Mouse (Mus musculus) layer of hippocampus, adult 6 months (tissue): ENCODE data around the gene Stambp. TPM values are rescaled to one million over a fixed set of nuclear protein-coding genes. Genes with fewer than 3 reads are reported as not detected.

ENCODE experiments used
- long read RNA-seq, 2 experiments: library from polyadenylated mRNA; unstranded; transcript quantifications; one replicate each; pipeline ENCODE4 v2.0.0; 2019 to 2020
- polyA plus RNA-seq: library from polyadenylated mRNA; unstranded; fragments of <200 nt; fragmentation: Nextera tagmentation; gene quantifications from 2 replicates; pipeline ENCODE4 v1.2.3, GENCODE M21; 2021

The Stambp gene
- 38.7 and 41.2 TPM in 2 replicates for polyA plus RNA-seq
- long read RNA-seq, experiment 1, transcript Stambp-201 (10 exons, 2,364 nt) = major isoform, 73 of 94 reads
- long read RNA-seq, experiment 1, partial matches to known transcripts = 18 of 94 reads
- long read RNA-seq, experiment 1, other reads (novel, unspliced or antisense) = 2 of 94 reads
- long read RNA-seq, experiment 2, transcript Stambp-201 (10 exons, 2,364 nt) = major isoform, 301 of 326 reads
- long read RNA-seq, experiment 2, transcript Stambp-207 (10 exons, 2,152 nt) = minor isoform, 5 of 326 reads
- long read RNA-seq, experiment 2, partial matches to known transcripts = 7 of 326 reads
- long read RNA-seq, experiment 2, other reads (novel, unspliced or antisense) = 13 of 326 reads

GRCm38 (mm10) chr6:83572671-83573070, at the start of gene Stambp:
Stambp (minus strand) TSS chr6:83572729.

GRCm38 (mm10) chr6:83536028-83536794, 36.3 kb downstream of the Stambp start, which contains the start of gene Actg2:
Actg2 (minus strand) TSS chr6:83536265.

GRCm38 (mm10) chr6:83506258-83507167, 66.0 kb downstream of the Stambp start, which contains the start of gene Dguok:
Dguok (minus strand) TSS chr6:83506969.

Other genes with a start within 250 kb of the Stambp start
- gene Mthfd2, start 246.8 kb downstream of the Stambp start, polyA plus RNA-seq = 15.1 and 16.7 TPM in 2 replicates
- 18.2 and 18.6 TPM in 2 replicates for gene Mob1a, start 246.7 kb downstream of the Stambp start, polyA plus RNA-seq
- 234 and 271 TPM in 2 replicates for gene Bola3, start 223.6 kb downstream of the Stambp start, polyA plus RNA-seq
- 6.2 and 8.1 TPM in 2 replicates for gene Tet3, start 113.6 kb downstream of the Stambp start, polyA plus RNA-seq
- gene Dguok, start 65.8 kb downstream of the Stambp start, polyA plus RNA-seq = 55.0 and 59.7 TPM in 2 replicates
- gene Actg2, start 36.5 kb downstream of the Stambp start, polyA plus RNA-seq = not detected in 2 replicates
- gene Clec4f, start 83.5 kb upstream of the Stambp start, polyA plus RNA-seq = not detected in 2 replicates
- gene Cd207, start 105.1 kb upstream of the Stambp start, polyA plus RNA-seq = not detected in 2 replicates
- gene Vax2, start 138.5 kb upstream of the Stambp start, polyA plus RNA-seq = not detected in 2 replicates
- gene Atp6v1b1, start 170.3 kb upstream of the Stambp start, polyA plus RNA-seq = 0.15 and 0.21 TPM in 2 replicates
- not detected in 2 replicates for gene Ankrd53, start 189.9 kb upstream of the Stambp start, polyA plus RNA-seq
- 73.0 and 73.3 TPM in 2 replicates for gene Tex261, start 203.1 kb upstream of the Stambp start, polyA plus RNA-seq
- 94.9 and 99.7 TPM in 2 replicates for gene Nagk, start 222.3 kb upstream of the Stambp start, polyA plus RNA-seq